Mouse (Mus musculus) right cerebral cortex, postnatal 25 days (tissue): ENCODE results near the gene Cpa4.

Experiments
- DNase-seq: peaks from one replicate; pipeline ENCODE4 v3.0.0; 2022

The Cpa4 gene

GRCm38 (mm10) chr6:30552628-30553027 is 15.5 kb upstream of the Cpa4 start:
- DNase-seq, result no peak

GRCm38 (mm10) chr6:30553381-30554010 is 14.7 kb upstream of the Cpa4 start:
- no peak for DNase-seq

GRCm38 (mm10) chr6:30554092-30554491 is 14.1 kb upstream of the Cpa4 start:
- no peak for DNase-seq

DNA sequence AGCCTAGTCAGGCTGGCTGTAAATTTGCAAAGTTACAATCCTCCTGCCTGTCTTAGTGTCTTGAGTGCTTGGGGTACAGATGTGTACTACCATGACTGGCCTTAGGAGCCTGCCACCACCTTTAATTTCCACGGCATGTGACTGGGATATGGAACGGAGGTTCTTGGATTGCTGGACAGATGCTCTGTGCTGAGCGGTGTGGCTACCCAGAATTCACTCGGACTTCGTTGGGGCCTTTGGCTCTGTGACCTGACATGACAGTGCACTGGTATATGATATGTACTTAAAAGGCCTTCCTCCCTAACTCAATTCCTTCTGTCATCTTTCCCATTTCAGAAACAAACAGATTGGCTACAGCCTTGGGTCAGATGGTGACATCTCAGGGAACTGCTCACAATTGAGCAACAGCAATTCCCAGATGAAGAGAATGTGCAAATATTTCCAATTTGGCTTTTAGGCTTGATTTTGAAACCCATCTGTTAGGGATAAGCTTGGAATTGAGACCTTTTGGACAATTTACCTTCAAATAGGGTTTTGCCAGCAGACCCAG is 13.5 kb upstream of the Cpa4 start:
- DNase-seq, result no peak

GRCm38 (mm10) chr6:30556080-30556479 is 12.1 kb upstream of the Cpa4 start:
- no peak for DNase-seq

GRCm38 (mm10) chr6:30559726-30560125 is 8.4 kb upstream of the Cpa4 start:
- no peak for DNase-seq

DNA sequence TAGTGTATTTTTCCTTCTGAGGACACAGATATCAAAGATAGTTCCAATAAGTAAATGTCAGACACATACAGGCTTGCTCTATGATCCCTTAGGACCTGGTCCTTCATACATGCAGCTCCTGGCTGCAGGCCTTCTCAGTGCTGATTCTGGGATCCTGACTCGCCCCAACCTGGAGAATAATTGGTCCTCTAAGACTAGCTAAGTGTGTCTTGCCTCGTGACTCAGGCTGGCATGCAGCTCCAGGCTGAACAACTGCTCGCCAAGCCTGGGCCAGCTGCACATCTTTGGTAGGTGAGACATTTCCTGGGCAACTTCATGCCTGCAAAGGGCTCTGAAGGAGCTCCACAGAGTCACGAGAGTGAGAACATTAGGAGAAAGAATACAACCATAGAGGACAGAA is 6.0 kb upstream of the Cpa4 start:
- DNase-seq, result no peak

GRCm38 (mm10) chr6:30563575-30563974 is 4.6 kb upstream of the Cpa4 start:
- no peak for DNase-seq

- no peak for DNase-seq
Measured at GRCm38 (mm10) chr6:30564051-30564450, 4.1 kb upstream of the Cpa4 start.

GRCm38 (mm10) chr6:30569331-30569730 is 1.2 kb downstream of the Cpa4 start:
- DNase-seq, result peak; percentile 64

GRCm38 (mm10) chr6:30570012-30570411 is 1.8 kb downstream of the Cpa4 start:
- peak; percentile 18 for DNase-seq

DNA sequence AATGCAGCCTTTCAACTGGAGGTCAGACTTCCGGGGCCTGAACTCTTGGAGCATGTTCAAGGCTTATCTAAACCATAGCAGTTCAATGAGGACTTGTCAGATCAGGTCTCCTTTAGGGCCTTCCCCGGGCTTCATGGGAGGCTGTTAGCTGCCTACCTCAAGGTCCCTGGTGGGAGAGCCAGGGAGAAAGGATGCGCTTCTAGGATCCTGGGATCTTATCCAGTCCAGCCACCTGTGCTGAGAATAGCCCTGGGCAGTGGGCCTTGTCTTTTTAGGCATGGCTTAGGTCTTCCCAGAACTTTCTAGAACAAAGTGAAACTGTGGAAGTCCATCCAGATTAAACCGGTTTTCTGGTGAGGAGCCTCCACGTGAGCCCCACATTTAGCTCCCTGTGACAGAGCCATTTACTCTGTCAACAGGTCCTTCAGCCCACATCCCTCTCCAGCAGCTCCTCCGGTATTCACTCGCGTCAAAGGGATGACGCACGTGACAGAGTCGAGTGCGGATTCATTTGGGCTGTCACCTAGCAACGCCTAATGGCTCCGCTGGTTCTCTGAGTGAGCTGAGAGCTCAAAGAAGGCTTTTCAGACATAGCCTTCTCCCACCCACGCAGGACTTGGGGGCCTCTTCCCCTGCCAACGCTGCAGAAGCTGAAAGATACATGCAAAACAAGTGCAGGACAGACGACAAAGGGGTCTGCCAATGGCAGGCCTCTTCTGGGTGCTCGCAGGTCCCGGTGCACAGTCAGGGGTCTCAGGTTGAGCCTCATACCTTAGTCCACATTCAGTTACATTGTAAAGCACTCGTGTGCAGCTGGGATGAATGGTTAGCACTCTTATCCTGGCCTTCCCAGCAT is 4.5 kb downstream of the Cpa4 start:
- DNase-seq, result peak; percentile 77

GRCm38 (mm10) chr6:30573380-30573779 is 5.2 kb downstream of the Cpa4 start:
- no peak for DNase-seq

DNA sequence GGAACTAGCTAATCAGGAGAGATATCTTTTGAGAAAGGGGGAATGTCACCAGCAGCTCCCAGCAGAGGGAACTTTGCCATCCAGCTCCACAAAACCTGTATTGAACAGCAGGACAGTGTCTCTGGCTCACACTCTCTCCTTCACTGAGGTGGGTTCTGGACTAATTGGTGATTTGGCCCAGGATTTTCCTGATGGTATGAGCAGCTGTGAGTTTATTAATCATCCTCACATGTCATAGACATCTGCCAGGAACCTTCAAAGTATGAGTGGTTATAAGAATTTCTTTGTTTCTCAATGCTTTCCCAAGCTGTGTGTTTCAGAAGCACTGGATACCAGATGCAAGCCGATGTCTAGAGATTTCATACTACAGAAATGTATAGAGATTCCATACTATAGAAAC is 6.8 kb downstream of the Cpa4 start:
- no peak for DNase-seq

- no peak for DNase-seq
Measured at GRCm38 (mm10) chr6:30576477-30577203, 8.5 kb downstream of the Cpa4 start.

GRCm38 (mm10) chr6:30579961-30580840 is 12.0 kb downstream of the Cpa4 start:
- DNase-seq, result no peak

DNA sequence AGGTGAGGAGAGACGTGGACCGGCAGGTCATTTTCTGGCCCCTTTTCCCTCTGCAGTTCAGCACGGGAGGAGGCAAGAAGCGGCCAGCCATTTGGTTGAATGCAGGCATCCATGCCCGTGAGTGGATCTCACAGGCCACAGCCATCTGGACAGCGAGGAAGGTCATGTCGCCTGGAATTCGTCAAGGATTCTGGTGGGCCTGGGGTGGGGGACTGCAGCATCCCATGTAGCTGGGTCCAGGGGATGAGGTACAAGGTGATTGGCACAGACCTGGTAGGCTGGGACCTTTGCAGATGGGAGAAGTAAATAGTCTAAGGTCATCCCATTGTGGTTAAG is 12.6 kb downstream of the Cpa4 start:
- no peak for DNase-seq

GRCm38 (mm10) chr6:30586886-30587442 is 18.8 kb downstream of the Cpa4 start:
- DNase-seq, result no peak

GRCm38 (mm10) chr6:30589819-30590218 is 21.6 kb downstream of the Cpa4 start:
- DNase-seq, result no peak

GRCm38 (mm10) chr6:30591851-30592404 is 23.8 kb downstream of the Cpa4 start:
- no peak for DNase-seq

GRCm38 (mm10) chr6:30592417-30592974 is 24.3 kb downstream of the Cpa4 start:
- no peak for DNase-seq

DNA sequence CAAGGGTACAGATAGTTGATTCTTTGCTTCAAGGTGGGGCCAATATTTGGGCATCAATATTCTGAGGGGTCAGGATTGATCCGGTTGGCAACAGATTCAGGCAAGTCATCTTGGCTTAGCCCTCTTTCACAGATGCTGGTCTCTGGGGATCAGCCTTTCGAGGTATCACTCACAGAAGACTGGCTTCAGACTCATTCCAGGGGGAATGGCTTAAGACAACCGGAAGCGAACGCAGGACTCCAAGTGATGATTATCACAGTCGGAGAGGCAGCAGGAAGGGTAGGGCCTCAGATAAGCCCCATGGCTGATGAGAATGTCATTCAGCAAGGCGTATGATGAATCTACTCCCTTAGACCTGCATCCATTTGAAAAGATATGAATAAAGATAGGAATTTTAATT is 26.2 kb downstream of the Cpa4 start:
- no peak for DNase-seq
